8 mouse cellular contexts compared by ENCODE assay signal in genomic region chr2:33886386-33887327, GRCm38 (mm10). TPM values are rescaled to one million over a fixed set of nuclear protein-coding genes. Genes with fewer than 3 reads are reported as not detected.
DNase-seq lines count a peak whose midpoint lies in the region; ATAC-seq and TF ChIP-seq lines count a peak whose summit lies in the region.

No protein-coding gene starts in this region.

- intact Hi-C loops in heart, adult 2 months (cut with DNase I) = loop anchor here (2.0 to 5.0 kb wide), 2 partner anchors 16 to 59 kb away; no protein-coding TSS in a partner anchor

- H3K4me1 ChIP-seq in heart, adult 2 months (ENCODE audit: control insufficient read depth, insufficient read depth, low read length) = peaks cover 12% of the 10 kb centered on the region
- peaks cover 23% of the 10 kb centered on the region for H3K4me1 ChIP-seq in kidney, postnatal 0 days (replicated peaks; ENCODE audit: insufficient read depth, low read length)
- peaks cover 23% of the 10 kb centered on the region for H3K4me1 ChIP-seq in liver, embryonic 16.5 days (ENCODE audit: control insufficient read depth, low read depth, low read length)

- peak overlapping the region; percentile 27 for H3K27ac ChIP-seq in heart, adult 2 months
- peak overlapping the region; percentile 93 for H3K27ac ChIP-seq in kidney, postnatal 0 days
- H3K27ac ChIP-seq in liver, embryonic 16.5 days (ENCODE audit: low read length) = peak overlapping the region; percentile 81

- peak overlapping the region; percentile 91 for H3K4me2 ChIP-seq in kidney, postnatal 0 days (ENCODE audit: low read length)
- H3K4me2 ChIP-seq in liver, embryonic 16.5 days (ENCODE audit: low read depth, low read length) = peak overlapping the region; percentile 80

- no peaks in the 10 kb centered on the region for H3K27me3 ChIP-seq in heart, adult 2 months (ENCODE audit: control insufficient read depth, insufficient read depth, low read length)
- H3K27me3 ChIP-seq in kidney, postnatal 0 days (ENCODE audit: insufficient read depth, low read length) = no peaks in the 10 kb centered on the region
- no peaks in the 10 kb centered on the region for H3K27me3 ChIP-seq in liver, embryonic 16.5 days (ENCODE audit: control insufficient read depth, insufficient read depth, low read depth, low read length)

- peak overlapping the region; percentile 91 for H3K4me3 ChIP-seq in heart, adult 2 months
- peak overlapping the region; percentile 82 for H3K4me3 ChIP-seq in kidney, postnatal 0 days (replicated peaks; ENCODE audit: low read depth, low read length)
- peak overlapping the region; percentile 70 for H3K4me3 ChIP-seq in liver, embryonic 16.5 days (ENCODE audit: low read depth, low read length)

- H3K36me3 ChIP-seq in heart, adult 2 months (ENCODE audit: control insufficient read depth, insufficient read depth, low read length) = no peaks in the 10 kb centered on the region
- no peaks in the 10 kb centered on the region for H3K36me3 ChIP-seq in kidney, postnatal 0 days (ENCODE audit: insufficient read depth, low read length)
- no peaks in the 10 kb centered on the region for H3K36me3 ChIP-seq in liver, embryonic 16.5 days (ENCODE audit: control insufficient read depth, insufficient read depth)

- peaks cover 1% of the 10 kb centered on the region; the same call in 1 of the 2 replicates for H3K79me2 ChIP-seq in heart, adult 2 months (replicated peaks; ENCODE audit: control insufficient read depth, insufficient read depth, low read length)

- peak; percentile 24 to 29 for DNase-seq in CD8-positive naive resting alpha-beta T cell, adult 2 months (ENCODE audit: low read depth in 2 of 2, low spot score in 2 of 2)
- DNase-seq in R1 (ENCODE audit: low read depth, low spot score) = peak; percentile 35
- peak; percentile 65 for DNase-seq in embryo, embryonic 11 days
- DNase-seq in heart, adult 2 months = peak in 1 of 2 experiments; percentile 17
- DNase-seq in kidney, postnatal 0 days (ENCODE audit: low spot score) = peak; percentile 33
- DNase-seq in retina, embryonic 14.5 days (ENCODE audit: low spot score) = peak; percentile 64
- DNase-seq in urinary bladder, postnatal 10 days (ENCODE audit: low spot score) = no peak

- TF ChIP-seq POLR2A in heart, adult 2 months (IDR thresholded peaks at IDR 0.05; ENCODE audit: insufficient read depth, low read depth, low read length) = no peak

- no peak for TF ChIP-seq EP300 in heart, adult 2 months (IDR thresholded peaks at IDR 0.05; ENCODE audit: insufficient read depth, low read depth, low read length)

- no peak for TF ChIP-seq CTCF in heart, adult 2 months (IDR thresholded peaks at IDR 0.05)
- TF ChIP-seq CTCF in kidney, postnatal 0 days (IDR thresholded peaks at IDR 0.05; ENCODE audit: low read depth) = no peak

- 4% methylated on average over 51 of the region's 51 CpGs for WGBS in heart, adult 2 months
- WGBS in kidney, postnatal 0 days = 3% methylated on average over 42 of the region's 51 CpGs
- 1% methylated on average over 50 of the region's 51 CpGs for WGBS in liver, embryonic 16.5 days (ENCODE audit: insufficient replicate concordance)

- H3K9ac ChIP-seq in heart, adult 2 months (ENCODE audit: low read depth, low read length) = peak overlapping the region; percentile 94
- H3K9ac ChIP-seq in kidney, postnatal 0 days (ENCODE audit: low read depth, low read length) = peak overlapping the region; percentile 97
- peak overlapping the region; percentile 80 for H3K9ac ChIP-seq in liver, embryonic 16.5 days (ENCODE audit: low read depth, low read length)

- H3K9me3 ChIP-seq in kidney, postnatal 0 days (replicated peaks; ENCODE audit: low read length) = no peaks in the 10 kb centered on the region
- no peaks in the 10 kb centered on the region for H3K9me3 ChIP-seq in liver, embryonic 16.5 days (replicated peaks; ENCODE audit: control insufficient read depth, low read length)

- ATAC-seq in kidney, postnatal 0 days (replicated peaks; ENCODE audit: low FRiP score, low read depth) = peak; percentile 73
- peak; percentile 85 for ATAC-seq in liver, embryonic 16.5 days (ENCODE audit: low read depth)

RNA-seq across cellular contexts. Expression of gene Mvb12b, which starts 1.1 kb away (rescaled TPM):
- 10 to 100 TPM; 17.8 to 21.6 TPM for total RNA-seq in heart, adult 2 months (2021)
- 20.4 and 27.5 TPM in 2 replicates for polyA plus RNA-seq in heart, adult 2 months (2012; rRNA removed)
- 19.8 and 24.0 TPM in 2 replicates for polyA plus RNA-seq in kidney, postnatal 0 days (2015; fragmentation: Nextera tagmentation; extraction: Ambion mirVana)
- polyA plus RNA-seq in liver, embryonic 16.5 days (2015; fragmentation: Nextera tagmentation; extraction: Ambion mirVana) = 8.7 and 11.0 TPM in 2 replicates

Comparison
In these comparisons a context has a peak if more than half of its experiments do, and no peak if none do; other contexts are left out.
1. H3K27ac ChIP-seq: peak in every context shown above with its lines; median percentile 93 in kidney, postnatal 0 days; 81 in liver, embryonic 16.5 days; 27 in heart, adult 2 months.